Mouse (Mus musculus): Measurements from ENCODE around the gene Atn1.

DNA sequence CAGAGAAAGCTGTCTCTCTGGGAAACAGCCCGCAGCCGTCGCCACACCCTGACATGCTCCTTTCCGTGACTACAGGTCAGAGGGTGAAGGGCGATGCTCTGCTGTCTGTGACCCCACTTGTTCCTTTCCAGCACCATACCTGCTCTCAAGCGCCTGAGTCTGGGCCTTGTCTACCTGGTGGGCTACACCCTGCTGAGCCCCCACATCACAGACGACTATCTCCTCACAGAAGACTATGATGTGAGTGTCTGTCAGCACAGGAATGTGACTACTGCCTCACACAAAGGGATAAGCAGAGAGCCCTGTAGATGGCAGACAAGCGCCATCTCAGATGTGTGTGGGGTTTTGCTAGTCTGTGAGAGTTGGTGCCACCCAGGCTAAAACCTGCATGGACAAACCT is 55.0 kb downstream of the Atn1 start:
- no peak for TF ChIP-seq HCFC1 (IDR thresholded peaks at IDR 0.05; ENCODE audit: borderline replicate concordance, insufficient read depth, low read length)
- TF ChIP-seq ZNF384 (IDR thresholded peaks at IDR 0.05; ENCODE audit: low read depth, low read length) = no peak
- TF ChIP-seq CHD2 (IDR thresholded peaks at IDR 0.05; ENCODE audit: low read depth, low read length) = no peak
- TF ChIP-seq MAFK (IDR thresholded peaks at IDR 0.05; ENCODE audit: insufficient read depth, low read depth, low read length) = no peak

Data from ES-E14 (cell line).